Mouse (Mus musculus): ENCODE measurements around the gene Schip1.

Schip1 gene

GRCm38 (mm10) chr3:68617708-68618107 is 553.1 kb downstream of the Schip1 start:
- DNase-seq (ENCODE audit: low spot score) = no peak

- no peak for DNase-seq (ENCODE audit: low spot score)
Measured at GRCm38 (mm10) chr3:68619097-68619496, 554.5 kb downstream of the Schip1 start.

GRCm38 (mm10) chr3:68621971-68622370 is 557.4 kb downstream of the Schip1 start:
- no peak for DNase-seq (ENCODE audit: low spot score)

GRCm38 (mm10) chr3:68623036-68623435 is 558.4 kb downstream of the Schip1 start:
- DNase-seq (ENCODE audit: low spot score) = no peak

- DNase-seq (ENCODE audit: low spot score) = no peak
Measured at GRCm38 (mm10) chr3:68624471-68624870, 559.9 kb downstream of the Schip1 start.

DNA sequence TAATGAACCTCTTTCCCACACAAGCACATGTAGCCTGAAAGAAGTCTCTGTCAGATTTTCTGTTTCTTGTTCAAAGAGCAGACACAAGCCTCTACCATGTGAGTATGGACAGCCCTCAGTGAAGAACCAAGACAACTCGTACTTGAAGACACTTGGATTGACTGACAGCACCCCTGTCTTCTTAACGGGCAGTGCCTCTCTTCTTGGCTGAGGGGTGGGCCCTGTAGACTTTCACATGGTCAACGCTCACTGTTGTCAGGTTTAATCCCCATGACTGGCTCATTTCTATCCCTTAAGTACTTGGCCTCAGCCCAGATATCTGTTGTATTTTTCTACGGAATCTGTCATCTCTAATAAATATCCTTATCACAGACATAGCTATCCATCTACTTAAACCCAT is 565.7 kb downstream of the Schip1 start:
- DNase-seq (ENCODE audit: low spot score) = no peak

DNA sequence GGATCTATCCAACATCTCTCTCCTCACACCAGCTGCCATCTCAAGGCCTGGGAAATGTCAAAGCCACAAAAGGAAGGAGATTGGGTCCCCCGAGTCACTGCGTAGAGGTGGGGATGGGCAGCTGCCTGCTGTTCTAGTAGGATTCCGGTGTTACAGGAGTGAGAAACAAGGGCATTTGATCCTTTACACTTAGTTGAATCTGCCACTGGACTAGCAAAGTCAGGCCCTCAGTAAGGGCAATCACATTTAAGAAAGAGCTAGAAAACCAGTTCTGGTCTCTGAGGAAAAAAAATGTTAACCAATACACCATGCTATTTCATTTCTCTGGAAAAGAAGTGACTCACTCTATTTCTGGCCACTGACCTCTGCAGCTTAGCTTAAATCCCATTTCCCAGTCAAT is 566.2 kb downstream of the Schip1 start:
- no peak for DNase-seq (ENCODE audit: low spot score)

DNA sequence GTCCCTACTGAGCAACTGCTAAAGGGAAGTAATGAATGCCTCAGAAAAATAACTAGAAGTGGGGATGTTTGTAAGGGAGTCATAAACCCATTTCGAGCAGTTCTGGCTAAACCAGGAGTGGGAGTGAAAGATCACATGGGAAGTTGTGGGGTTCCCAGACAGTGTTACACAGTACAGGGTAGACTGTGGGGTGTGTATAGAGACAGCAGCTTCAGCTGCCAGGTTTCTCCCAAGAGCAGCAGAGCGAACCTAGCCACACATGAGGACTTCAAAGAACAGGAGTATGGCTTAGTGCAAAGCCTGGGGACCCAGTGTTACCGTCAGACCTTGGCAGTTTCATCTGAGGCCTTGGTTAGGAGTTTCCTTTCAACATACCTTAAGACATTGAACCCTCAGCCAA is 568.1 kb downstream of the Schip1 start:
- no peak for DNase-seq (ENCODE audit: low spot score)

- no peak for DNase-seq (ENCODE audit: low spot score)
Measured at GRCm38 (mm10) chr3:68633577-68633976, 569.0 kb downstream of the Schip1 start.

DNA sequence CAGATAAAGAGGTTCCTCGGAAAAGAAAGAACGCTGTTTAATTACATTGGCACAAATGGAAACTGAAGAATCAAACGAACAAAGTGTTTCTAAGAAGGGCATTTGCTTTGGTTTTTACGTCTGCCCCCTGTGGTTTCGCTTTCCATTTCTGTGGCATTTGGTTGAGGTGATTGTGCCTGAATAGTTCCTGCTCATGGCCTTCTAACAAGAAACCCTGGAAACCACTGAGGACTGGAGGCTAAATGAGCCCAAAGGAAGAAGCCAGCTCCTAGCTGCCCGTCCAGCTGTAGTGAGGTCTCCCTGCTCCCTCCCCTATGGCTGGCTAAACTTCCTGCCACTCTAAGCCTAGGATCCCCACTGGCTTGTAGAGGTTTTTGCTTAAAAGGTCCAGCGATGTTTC is 573.4 kb downstream of the Schip1 start:
- no peak for DNase-seq (ENCODE audit: low spot score)

- DNase-seq (ENCODE audit: low spot score) = no peak
Measured at GRCm38 (mm10) chr3:68638703-68639102, 574.1 kb downstream of the Schip1 start.

- no peak for DNase-seq (ENCODE audit: low spot score)
Measured at GRCm38 (mm10) chr3:68642935-68643334, 578.3 kb downstream of the Schip1 start.

GRCm38 (mm10) chr3:68646387-68647130 is 582.0 kb downstream of the Schip1 start:
- peak; percentile 35 for DNase-seq (ENCODE audit: low spot score)

GRCm38 (mm10) chr3:68647282-68647681 is 582.7 kb downstream of the Schip1 start:
- DNase-seq (ENCODE audit: low spot score) = no peak

- DNase-seq (ENCODE audit: low spot score) = no peak
Measured at GRCm38 (mm10) chr3:68650251-68650650, 585.6 kb downstream of the Schip1 start.

DNA sequence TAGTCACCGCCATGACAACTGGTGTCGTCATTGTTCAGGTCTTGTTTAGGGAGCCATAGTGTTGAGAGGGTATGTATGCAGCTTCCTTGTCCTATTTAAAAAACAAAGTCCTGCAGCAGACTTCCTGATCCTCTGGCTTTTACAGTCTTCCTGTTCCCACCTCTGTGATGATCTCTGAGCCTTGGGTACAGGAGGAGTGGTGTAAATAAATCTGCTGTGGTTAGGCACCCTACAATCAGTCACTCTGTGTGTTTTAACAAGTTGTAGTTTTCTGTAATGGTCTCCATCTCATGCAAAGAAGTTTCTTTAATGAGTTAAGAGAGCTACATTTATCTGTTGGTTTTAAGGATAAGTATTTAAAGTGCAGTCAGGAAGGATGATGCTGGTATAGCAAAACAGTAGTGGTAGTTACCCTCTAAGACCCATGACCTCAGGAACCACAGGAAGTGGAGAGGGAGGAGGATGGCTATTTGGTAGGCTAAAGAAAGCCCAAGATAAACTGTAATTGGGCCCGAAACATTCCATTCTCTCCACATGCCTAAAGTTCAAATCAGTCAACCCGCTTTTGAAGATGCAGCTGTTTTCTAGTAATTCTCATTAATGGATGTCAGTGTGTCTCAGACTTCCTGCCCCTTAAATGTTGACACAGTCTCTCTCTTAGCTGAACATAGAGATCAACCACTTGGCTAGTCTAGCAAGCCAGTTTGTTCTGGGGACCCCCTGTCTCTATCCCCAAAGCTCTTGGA is 592.2 kb downstream of the Schip1 start:
- no peak for DNase-seq (ENCODE audit: low spot score)

GRCm38 (mm10) chr3:68657589-68658245 is 593.1 kb downstream of the Schip1 start:
- DNase-seq (ENCODE audit: low spot score) = no peak

GRCm38 (mm10) chr3:68659996-68660395 is 595.4 kb downstream of the Schip1 start:
- no peak for DNase-seq (ENCODE audit: low spot score)

GRCm38 (mm10) chr3:68660538-68660937 is 595.9 kb downstream of the Schip1 start:
- no peak for DNase-seq (ENCODE audit: low spot score)

DNA sequence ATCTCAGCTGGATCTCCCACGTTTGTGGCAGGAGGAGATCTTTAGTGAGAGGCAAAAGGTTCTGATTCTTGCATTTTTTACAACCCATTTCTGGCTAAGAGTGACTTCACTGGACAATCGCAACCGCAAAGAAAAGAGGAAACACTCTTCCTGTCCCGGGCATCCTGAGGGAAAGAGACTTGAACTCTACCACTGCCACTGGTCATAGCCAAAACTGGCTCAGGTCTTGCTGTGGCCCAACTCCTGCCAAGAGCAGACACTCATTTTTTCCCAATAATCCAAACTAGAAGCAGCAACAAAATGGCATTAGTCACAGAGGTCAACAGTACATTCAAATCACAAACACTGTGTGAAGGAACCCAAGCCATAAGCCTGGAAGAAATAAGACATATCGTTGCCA is 597.8 kb downstream of the Schip1 start:
- DNase-seq (ENCODE audit: low spot score) = no peak

GRCm38 (mm10) chr3:68664337-68664736 is 599.7 kb downstream of the Schip1 start:
- no peak for DNase-seq (ENCODE audit: low spot score)

DNA sequence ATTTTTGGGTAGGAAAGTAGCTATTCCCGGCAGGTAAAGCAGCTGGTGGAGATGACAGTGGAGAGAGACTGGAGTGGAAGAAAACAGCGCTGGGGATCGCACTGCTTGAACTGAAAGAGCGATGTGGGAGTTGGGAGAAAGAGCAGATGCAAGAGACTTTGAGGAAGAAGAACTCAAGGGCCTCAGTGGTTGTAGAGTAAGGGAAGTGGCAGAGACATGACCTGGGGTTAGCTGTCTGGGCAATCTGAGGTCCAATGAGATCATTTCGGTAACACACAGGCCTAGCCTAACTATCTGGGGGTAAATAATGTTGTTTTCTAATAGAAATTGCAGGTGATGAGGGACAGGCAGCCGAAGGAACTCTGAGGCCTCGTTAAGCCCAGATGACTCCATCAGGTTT is 601.8 kb downstream of the Schip1 start:
- no peak for DNase-seq (ENCODE audit: low spot score)

- no peak for DNase-seq (ENCODE audit: low spot score)
Measured at GRCm38 (mm10) chr3:68667852-68668251, 603.2 kb downstream of the Schip1 start.
